Mouse (Mus musculus) midbrain, embryonic 14.5 days (tissue): ENCODE measurements around the gene Tnfsf15. TPM values are rescaled to one million over a fixed set of nuclear protein-coding genes. Genes with fewer than 3 reads are reported as not detected.

Experiments
- ATAC-seq: fragments of 200-750 bp; cut with Nextera tagmentation; 2 replicates; pipeline ENCODE4 v1.8.0; 2017; ENCODE audit warnings: moderate number of reproducible peaks, moderate library complexity; ENCODE audit not compliant: low FRiP score, low TSS enrichment
- DNase-seq: peaks from one replicate; pipeline ENCODE4 v3.0.0-alpha.2; 2015
- H3K27ac ChIP-seq: fragments of 300-500 bp; sonication (generic); replicated peaks from 2 replicates; pipeline ENCODE4 v1.5.1; 2014; ENCODE audit warnings: mild to moderate bottlenecking, low read depth, low read length, moderate library complexity
- H3K27me3 ChIP-seq: fragments of 300-500 bp; sonication (generic); 2 replicates; pipeline ENCODE4 v1.6.1; 2014; ENCODE audit warnings: low read length, control low read depth, mixed read lengths; ENCODE audit not compliant: control insufficient read depth, insufficient read depth
- H3K36me3 ChIP-seq: fragments of 300-500 bp; sonication (generic); 2 replicates; pipeline ENCODE4 v1.6.1; 2014; ENCODE audit warnings: low read length, control low read depth; ENCODE audit not compliant: control insufficient read depth, insufficient read depth
- H3K4me1 ChIP-seq: fragments of 300-500 bp; sonication (generic); 2 replicates; pipeline ENCODE4 v1.6.1; 2014; ENCODE audit warnings: mild to moderate bottlenecking, antibody characterized with exemption, low read length, control low read depth; ENCODE audit not compliant: control insufficient read depth, insufficient read depth
- H3K4me2 ChIP-seq: fragments of 300-500 bp; sonication (generic); 2 replicates; pipeline ENCODE4 v1.6.1; 2014; ENCODE audit warnings: mild to moderate bottlenecking, low read length, moderate library complexity
- H3K4me3 ChIP-seq: fragments of 300-500 bp; sonication (generic); replicated peaks from 2 replicates; pipeline ENCODE4 v1.5.1; 2014; ENCODE audit warnings: low read depth, low read length
- H3K9ac ChIP-seq: fragments of 300-500 bp; sonication (generic); replicated peaks from 2 replicates; pipeline ENCODE4 v1.6.1; 2014; ENCODE audit warnings: mild to moderate bottlenecking, low read length, moderate library complexity
- H3K9me3 ChIP-seq: fragments of 300-500 bp; sonication (generic); 2 replicates; pipeline ENCODE4 v1.6.1; 2016; ENCODE audit warnings: low read length, control low read depth, mixed read lengths; ENCODE audit not compliant: control insufficient read depth
- WGBS: fragments of 180-500 bp; shearing (Covaris S2); extraction: QIAGEN DNeasy Blood & Tissue Kit; methylation state at CpG from one replicate; pipeline ENCODE4 v1.1.7; 2014; 5-methylcytosine and 5-hydroxymethylcytosine counted together
- polyA plus RNA-seq: library from polyadenylated mRNA; unstranded; fragments of >200 nt; fragmentation: Nextera tagmentation; extraction: Ambion mirVana; gene quantifications from 2 replicates; pipeline ENCODE4 v1.2.1, GENCODE M21; 2014

The Tnfsf15 gene
- polyA plus RNA-seq, 1 experiment from 2014 or later: not detected

GRCm38 (mm10) chr4:63703686-63704085 lies 41.2 kb downstream of the Tnfsf15 start:
- Histone ChIP-seq H3K4me2 (no peak overlapping the region), H3K27ac (no peak overlapping the region), H3K9me3 (no peaks in the 10 kb centered on the region), H3K36me3 (no peaks in the 10 kb centered on the region), H3K9ac (no peak overlapping the region), H3K4me3 (no peak overlapping the region), H3K4me1 (no peaks in the 10 kb centered on the region), H3K27me3 (no peaks in the 10 kb centered on the region)
- ATAC-seq (no peak), DNase-seq (no peak)
- WGBS: 88% methylated on average over 2 of the region's 2 CpGs

DNA sequence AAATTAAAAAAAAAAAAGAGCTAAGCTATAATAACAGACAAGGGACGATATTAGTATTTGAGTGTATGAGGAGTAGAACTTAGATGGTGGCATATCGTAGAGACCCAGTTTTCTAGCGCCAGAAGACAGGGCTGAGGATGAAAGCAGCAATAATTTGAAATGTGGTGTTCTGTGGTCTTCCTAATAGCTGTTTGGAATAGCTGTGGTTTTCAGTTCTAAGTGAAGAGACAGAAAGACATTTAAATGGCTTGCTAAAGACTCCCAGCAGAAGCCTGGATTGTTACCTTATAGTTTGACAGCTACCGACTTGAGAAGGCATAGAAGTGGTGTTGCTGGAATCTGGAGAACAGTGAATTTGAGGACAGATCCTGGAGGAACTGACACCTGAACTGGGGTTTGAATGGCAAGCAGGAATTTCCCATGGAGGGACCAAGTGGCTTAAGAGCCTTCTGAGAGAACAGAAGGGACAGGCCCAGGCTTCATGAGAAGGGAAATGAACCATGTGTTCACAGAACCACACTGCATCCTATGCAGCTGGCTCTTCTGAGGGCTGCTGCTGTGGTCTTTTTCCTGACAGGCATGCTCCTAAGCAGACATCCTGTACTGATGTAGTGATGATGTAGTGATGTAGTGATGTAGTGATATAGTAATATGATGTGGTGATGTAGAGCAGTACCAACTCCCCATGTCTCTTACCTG lies 42.8 kb downstream of the Tnfsf15 start:
- no peaks in the 10 kb centered on the region for H3K9me3 ChIP-seq
- H3K27ac ChIP-seq: no peak overlapping the region
- DNase-seq (no peak), ATAC-seq (no peak)
- WGBS: 92% methylated on average over 4 of the region's 4 CpGs
- no peak overlapping the region for H3K4me3 ChIP-seq
- H3K4me1 ChIP-seq: no peaks in the 10 kb centered on the region
- no peaks in the 10 kb centered on the region for H3K27me3 ChIP-seq
- H3K36me3 ChIP-seq: no peaks in the 10 kb centered on the region
- H3K4me2 ChIP-seq: no peak overlapping the region
- H3K9ac ChIP-seq: no peak overlapping the region

DNA sequence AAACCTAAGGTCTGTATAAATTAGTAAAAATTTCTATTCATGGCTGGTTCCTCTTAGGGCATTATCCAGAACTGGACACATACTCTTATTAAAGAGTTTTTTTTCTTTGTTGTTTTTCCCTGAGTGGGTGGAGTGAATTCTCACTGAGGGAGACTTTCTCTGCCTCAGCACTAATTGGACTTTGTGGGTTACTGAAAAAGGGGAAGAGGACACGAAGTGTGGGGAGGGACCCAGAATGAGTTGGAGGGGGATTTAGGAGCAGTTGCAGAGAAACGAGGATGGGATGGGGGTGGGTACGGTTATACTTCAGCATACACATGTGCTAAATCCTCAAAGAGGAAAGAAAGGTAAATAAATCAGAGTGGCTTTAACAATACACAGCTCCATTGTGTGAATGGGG lies 45.2 kb downstream of the Tnfsf15 start:
- Histone ChIP-seq H3K4me2 (no peak overlapping the region), H3K4me1 (no peaks in the 10 kb centered on the region), H3K27ac (no peak overlapping the region), H3K4me3 (no peak overlapping the region), H3K27me3 (no peaks in the 10 kb centered on the region), H3K36me3 (no peaks in the 10 kb centered on the region), H3K9me3 (no peaks in the 10 kb centered on the region), H3K9ac (no peak overlapping the region)
- DNase-seq: no peak
- 71% methylated on average over 3 of the region's 3 CpGs for WGBS
- no peak for ATAC-seq

- WGBS: 89% methylated on average over 4 of the region's 4 CpGs
- Histone ChIP-seq H3K9me3 (no peaks in the 10 kb centered on the region), H3K9ac (no peak overlapping the region), H3K27me3 (no peaks in the 10 kb centered on the region), H3K36me3 (no peaks in the 10 kb centered on the region), H3K4me1 (no peaks in the 10 kb centered on the region), H3K4me2 (no peak overlapping the region), H3K4me3 (no peak overlapping the region), H3K27ac (no peak overlapping the region)
- DNase-seq (no peak), ATAC-seq (no peak)
Measured at GRCm38 (mm10) chr4:63696921-63697320, 48.0 kb downstream of the Tnfsf15 start.

GRCm38 (mm10) chr4:63692351-63692750 lies 52.6 kb downstream of the Tnfsf15 start:
- Histone ChIP-seq H3K4me2 (no peak overlapping the region), H3K27ac (no peak overlapping the region), H3K36me3 (no peaks in the 10 kb centered on the region), H3K9me3 (no peaks in the 10 kb centered on the region), H3K4me3 (no peak overlapping the region), H3K4me1 (no peaks in the 10 kb centered on the region), H3K27me3 (no peaks in the 10 kb centered on the region), H3K9ac (no peak overlapping the region)
- ATAC-seq: no peak
- no peak for DNase-seq

- Histone ChIP-seq H3K4me1 (no peaks in the 10 kb centered on the region), H3K9me3 (no peaks in the 10 kb centered on the region), H3K9ac (no peak overlapping the region), H3K4me3 (no peak overlapping the region), H3K27me3 (no peaks in the 10 kb centered on the region), H3K27ac (no peak overlapping the region), H3K4me2 (no peak overlapping the region), H3K36me3 (no peaks in the 10 kb centered on the region)
- WGBS: 74% methylated on average over 8 of the region's 8 CpGs
- no peak for DNase-seq
- ATAC-seq: no peak
Measured at GRCm38 (mm10) chr4:63687429-63687828, 57.5 kb downstream of the Tnfsf15 start.

DNA sequence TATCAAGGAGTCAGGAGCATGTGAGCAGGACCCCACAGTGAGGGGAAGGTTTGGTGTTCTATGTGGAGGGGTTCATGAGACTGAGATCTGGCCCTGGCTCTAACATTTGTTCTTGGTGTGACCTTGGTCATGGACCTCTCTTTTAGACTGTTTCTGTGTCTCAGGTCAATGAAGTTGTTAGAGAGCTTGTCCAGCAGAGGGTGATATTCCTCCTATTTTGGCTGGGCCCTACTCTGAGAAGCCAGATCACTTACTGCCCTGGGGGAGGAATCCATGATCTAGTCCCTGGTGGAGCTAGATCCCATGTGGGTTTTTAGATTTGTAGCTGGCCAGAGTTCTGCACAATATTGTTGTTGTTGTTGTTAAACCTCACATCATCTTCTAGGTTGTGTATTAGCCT lies 58.8 kb downstream of the Tnfsf15 start:
- Histone ChIP-seq H3K9me3 (no peaks in the 10 kb centered on the region), H3K27ac (no peak overlapping the region), H3K9ac (no peak overlapping the region), H3K4me2 (no peak overlapping the region), H3K4me1 (no peaks in the 10 kb centered on the region), H3K4me3 (no peak overlapping the region), H3K36me3 (no peaks in the 10 kb centered on the region), H3K27me3 (no peaks in the 10 kb centered on the region)
- no peak for ATAC-seq
- DNase-seq: no peak

DNA sequence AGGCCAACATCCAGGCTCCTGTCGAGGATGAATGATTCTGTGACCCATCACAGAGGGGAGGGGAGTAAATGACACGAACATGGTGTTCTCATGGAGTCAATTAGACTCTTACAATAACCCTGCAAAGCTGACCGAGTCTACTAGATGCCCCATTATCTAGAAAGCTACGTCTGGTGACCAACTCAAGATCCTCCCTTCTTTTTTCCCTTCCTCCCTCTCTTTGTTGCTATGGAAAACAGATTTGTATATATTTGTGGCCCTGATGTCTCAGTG lies 59.7 kb downstream of the Tnfsf15 start:
- WGBS: 54% methylated on average over 4 of the region's 4 CpGs
- ATAC-seq: no peak
- H3K27ac ChIP-seq: no peak overlapping the region
- no peaks in the 10 kb centered on the region for H3K36me3 ChIP-seq
- no peak overlapping the region for H3K4me2 ChIP-seq
- H3K9me3 ChIP-seq: no peaks in the 10 kb centered on the region
- H3K27me3 ChIP-seq: no peaks in the 10 kb centered on the region
- H3K9ac ChIP-seq: no peak overlapping the region
- no peak for DNase-seq
- no peak overlapping the region for H3K4me3 ChIP-seq
- H3K4me1 ChIP-seq: no peaks in the 10 kb centered on the region

DNA sequence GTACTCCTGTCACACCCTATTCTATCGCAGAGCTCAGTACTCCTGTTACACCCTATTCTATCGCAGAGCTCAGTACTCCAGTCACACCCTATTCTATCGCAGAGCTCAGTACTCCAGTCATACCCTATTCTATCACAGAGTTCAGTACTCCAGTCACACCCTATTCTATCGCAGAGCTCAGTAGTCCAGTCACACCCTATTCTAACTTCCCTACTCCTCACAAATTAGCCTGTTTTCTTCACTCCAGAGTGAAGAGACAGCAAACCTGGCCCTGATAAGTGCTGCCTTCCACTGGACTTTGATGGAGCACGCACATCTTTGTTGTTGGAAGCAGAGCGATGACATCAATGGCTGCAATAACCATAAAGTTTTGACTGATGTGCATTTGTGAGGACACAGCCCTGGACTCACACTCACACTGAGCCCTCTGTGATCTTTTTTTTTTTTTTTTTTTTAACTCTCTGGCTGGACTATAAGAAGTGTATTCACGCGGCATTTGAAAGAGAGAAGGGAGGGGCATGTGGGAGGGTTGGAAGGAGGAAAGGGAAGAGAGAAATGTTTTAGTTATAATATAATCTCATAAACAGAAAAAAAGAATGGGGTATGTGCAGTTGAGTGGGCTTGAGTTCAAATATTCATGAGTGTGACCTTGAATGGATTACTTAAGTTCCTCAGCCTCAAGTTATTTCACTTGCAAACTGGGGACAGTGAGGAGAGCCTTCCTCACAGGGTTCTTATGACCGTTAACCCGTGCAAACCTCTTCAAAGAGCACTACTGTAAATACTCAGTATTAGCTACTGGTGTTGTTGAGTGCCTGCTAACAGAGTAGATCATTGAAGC lies 60.3 kb downstream of the Tnfsf15 start:
- no peak for DNase-seq

More for the DNA sequence above, 60.3 kb downstream of the Tnfsf15 start:
- Histone ChIP-seq H3K4me3 (no peak overlapping the region), H3K27ac (no peak overlapping the region), H3K4me2 (no peak overlapping the region), H3K9ac (no peak overlapping the region), H3K4me1 (no peaks in the 10 kb centered on the region), H3K36me3 (no peaks in the 10 kb centered on the region), H3K27me3 (no peaks in the 10 kb centered on the region), H3K9me3 (no peaks in the 10 kb centered on the region)
- no peak for ATAC-seq
- WGBS: 91% methylated on average over 10 of the region's 10 CpGs
